Mouse (Mus musculus): ENCODE results near the gene Gstz1.

DNA sequence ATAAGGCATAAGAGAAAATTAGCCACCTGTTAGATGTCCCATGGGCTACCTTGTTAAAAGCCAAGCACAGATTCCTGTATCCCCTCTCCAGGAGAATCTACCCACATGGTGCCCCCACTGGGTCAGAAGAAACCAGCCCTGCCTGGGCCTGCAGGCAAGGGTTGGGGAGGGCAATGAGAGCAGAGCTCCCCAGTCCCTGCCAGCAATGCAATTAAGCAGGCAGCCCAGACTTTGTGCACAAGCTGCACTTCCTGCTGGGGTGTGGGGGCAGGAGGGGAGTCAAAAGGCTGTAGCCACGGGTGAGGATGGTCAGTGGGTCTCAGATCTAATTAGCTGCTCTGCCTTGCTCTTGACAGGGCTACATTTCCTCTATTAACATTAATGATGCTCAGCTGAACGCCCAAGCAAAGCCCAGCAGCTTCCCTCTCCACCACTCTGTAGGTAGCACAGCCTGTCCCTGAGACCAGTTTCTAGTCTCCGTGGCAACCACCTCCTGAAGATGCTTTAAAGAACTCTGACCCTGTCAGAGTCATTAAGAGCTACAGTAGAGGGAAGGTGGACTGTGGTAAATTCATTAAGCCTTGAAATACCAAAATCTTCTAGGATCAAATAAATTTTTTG, 39.5 kb upstream of the Gstz1 start:
- TF ChIP-seq CTCF (IDR thresholded peaks at IDR 0.05; ENCODE audit: low read depth, low read length) (no peak), GATA1 (IDR thresholded peaks at IDR 0.05; ENCODE audit: borderline replicate concordance, low read length) (no peak), POLR2AphosphoS5 (IDR thresholded peaks at IDR 0.05; ENCODE audit: insufficient replicate concordance, low read depth, low read length) (no peak), TAL1 (conservative IDR thresholded peaks at IDR 0.05; ENCODE audit: low read depth, low read length) (no peak)

All from G1E (cell line).